Mouse (Mus musculus): ENCODE results near the gene Cldn5.

The Cldn5 gene

GRCm38 (mm10) chr16:18776556-18777100 lies at the start of gene Cldn5:
Gene Cldn5 (plus strand): TSS chr16:18776847.
- WGBS, result 32% methylated on average over 19 of the region's 19 CpGs

DNA sequence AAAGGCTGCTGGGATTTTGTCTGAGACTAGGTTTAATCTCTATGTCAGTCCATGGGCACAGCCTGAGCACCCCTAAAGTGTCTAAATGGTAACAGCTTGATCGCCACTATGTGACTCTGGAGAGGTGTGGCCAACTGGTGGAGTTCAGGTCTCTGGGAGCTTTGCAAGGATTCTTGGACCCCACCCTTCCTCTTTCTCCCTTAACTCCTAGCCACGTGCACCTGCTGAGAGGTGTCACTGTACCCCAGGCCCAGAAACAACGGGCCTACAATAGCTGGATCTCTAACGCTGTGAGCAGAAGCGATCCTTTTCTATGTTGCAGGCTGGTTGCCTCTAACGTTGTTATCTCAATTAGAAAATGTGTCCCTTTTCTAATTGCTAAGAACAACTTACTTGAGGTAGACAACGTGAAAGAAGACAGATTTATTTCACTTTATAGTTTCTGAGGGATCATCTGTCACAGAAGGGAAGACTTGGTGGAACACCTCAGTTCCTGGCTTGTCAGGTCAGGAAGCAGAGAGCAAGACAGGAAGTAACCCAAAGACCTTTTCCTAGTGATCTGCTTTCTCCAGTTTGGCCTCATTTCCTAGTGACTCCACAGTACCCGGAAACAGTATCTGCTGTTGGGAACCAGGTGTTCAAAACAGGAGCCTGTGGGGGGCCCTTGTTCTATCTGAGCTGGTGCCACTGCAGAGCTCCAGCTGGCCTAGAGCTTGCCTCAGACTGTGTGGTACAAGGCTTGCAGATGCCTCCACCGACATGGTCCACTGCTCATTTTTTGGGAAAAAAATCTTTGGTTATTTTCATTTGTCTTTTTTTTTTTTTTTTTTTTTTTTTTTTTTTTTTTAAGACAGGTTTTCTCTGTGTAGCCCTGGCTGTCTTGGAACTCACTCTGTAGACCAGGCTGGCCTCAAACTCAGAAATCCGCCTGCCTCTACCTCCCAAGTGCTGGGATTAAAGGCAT lies 48.8 kb upstream of the Cldn5 start:
- 77% methylated on average over 10 of the region's 10 CpGs for WGBS

DNA sequence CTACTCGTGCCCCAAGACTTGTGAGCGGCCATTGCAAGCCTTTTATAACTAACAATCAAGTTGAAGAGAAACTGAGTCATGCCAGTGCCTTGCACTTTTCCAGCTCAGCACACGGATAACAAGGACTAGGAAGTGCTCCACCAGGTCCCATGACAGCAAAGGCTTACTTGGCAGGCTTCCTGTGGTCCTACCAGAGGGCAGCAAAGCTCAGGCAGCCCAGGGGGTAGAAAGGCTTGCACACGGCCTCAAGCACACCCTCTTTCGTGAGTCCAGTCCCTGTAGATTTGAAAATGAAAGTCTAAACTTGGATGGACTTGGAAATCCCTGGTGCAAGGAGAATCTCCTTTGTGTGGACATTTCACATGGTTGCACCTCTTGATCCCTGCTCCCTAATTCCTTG lies 47.5 kb upstream of the Cldn5 start:
- WGBS, result 70% methylated on average over 5 of the region's 5 CpGs

DNA sequence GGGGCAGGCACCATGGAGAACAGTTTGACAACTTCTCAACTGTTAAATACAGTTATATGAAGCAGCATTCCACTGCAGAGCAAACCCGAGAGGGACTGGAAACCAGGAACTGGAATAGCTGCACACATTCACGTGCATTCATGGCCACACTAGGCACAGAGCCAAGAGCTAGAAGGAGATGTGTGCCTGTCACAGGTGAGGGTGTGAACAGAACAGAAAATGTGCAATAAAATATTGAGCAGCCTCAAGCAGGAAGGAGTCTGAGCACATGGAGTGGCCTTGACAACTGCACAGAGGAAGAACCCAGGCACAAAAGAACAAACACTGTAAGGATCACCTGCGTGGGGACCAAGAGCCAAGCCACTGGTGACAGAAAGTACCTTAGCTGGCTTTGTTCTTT lies 46.0 kb upstream of the Cldn5 start:
- 78% methylated on average over 3 of the region's 3 CpGs for WGBS

DNA sequence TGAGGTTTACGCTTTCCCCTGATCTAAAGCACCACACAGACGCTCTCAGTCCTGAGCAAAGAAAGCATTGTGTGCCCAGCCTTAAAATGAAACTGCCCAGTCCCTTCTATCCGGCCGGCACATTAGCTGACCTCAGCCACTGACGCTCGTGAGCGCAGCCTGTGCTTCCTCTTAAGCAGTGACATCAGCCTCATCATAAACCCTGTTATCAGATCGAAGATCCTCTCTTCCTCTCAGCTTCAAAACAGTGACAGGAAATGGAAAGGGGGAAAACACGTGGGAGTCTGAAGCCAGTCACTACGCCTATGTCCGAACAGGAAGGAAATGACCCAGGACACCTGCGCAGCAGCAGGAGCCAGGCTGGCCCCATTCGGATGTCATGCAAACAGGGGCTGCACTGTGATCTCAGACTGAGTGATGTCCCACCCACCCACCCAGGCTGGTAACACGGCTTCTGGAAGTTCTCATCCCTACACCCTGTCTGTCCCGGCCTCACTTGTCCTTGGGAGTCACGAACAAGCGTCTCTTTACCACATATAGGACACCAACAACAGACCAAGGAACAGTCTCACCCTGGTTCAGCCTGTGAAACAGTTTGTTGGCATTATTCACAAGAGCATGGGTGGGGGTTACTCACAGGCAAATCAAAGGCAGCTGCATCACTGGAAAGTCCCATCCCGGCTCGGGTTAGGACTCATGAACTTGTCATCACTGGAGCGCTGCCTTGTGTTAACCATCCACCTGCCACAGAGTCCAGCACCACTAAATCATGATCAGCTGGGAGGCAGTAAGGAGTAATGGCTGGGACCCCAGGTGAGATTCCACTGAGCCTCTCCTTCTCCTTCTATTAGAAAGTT lies 43.3 kb upstream of the Cldn5 start:
- WGBS, result 53% methylated on average over 20 of the region's 20 CpGs

DNA sequence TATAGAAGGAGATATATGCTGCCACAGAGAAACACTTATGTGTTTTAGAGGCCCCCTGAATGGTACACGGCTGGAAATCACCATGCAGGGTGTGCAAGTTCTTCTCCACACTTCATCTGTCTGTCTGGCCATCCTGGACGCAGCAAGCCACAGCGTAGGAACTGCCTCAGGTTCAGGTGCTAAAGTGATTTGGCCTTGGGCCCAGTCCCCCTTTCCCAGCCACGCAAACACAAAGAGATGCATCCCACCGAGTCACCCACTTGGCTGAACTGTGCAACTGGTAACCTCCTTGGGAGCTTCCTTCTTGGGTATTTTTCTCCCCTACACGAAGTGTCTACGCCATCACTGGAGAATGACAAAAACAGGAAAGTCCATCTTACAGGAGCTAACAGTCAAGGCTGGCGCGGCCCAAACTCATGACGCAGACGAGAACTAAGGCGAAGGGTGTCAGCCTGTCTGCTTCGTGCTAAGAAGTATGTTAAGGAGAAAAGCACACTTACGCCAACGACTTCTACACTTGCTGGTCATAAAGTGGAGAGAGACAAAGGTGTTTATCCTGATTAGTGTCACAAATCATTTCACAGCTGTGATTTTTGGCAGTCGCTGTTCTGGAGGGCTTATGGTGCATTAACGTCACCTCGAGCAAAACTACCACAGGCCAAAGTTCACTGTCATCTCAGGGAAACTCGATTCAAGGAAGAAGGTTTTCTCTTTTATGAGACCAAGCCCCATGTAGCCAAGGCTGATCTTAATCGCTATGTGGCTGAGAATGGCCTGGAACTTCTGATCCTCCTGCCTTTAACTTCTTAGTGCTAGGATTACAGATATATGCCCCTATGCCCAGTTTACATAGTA lies 30.2 kb upstream of the Cldn5 start:
- WGBS, result 91% methylated on average over 20 of the region's 20 CpGs

GRCm38 (mm10) chr16:18751101-18751500 lies 25.5 kb upstream of the Cldn5 start:
- 79% methylated on average over 11 of the region's 11 CpGs for WGBS

DNA sequence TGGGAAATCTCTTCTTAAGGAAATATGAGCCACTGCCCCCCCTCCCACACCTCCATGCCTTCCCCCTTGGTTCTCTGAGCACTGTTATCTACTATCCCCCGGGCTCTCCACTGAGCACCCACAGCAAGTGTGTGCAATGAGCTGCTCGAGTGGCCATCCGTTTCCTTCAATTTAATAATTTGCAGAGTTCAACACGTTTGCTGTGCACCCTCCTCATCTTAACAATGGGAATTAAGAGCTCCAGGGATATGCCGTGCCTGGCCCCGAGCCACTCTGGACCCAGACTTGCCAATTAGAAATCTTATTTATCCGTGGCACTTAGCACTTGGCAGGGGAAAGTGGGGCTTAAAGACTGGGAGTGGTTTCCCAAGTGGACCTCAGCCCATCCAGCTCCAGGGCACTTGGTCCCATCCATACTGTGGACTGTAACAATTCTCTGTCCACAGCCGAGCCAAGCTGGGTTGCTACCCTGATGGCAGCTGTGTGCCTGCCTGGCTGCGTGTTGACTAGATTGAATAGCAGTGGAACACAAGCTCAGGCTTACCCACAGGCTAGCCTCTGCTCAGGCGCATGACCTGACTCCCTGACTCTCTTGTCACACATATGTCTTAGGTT lies 24.7 kb upstream of the Cldn5 start:
- 62% methylated on average over 10 of the region's 10 CpGs for WGBS

GRCm38 (mm10) chr16:18761734-18762133 lies 14.9 kb upstream of the Cldn5 start:
- whole genome bisulfite sequencing, result 65% methylated on average over 4 of the region's 4 CpGs

- 78% methylated on average over 3 of the region's 3 CpGs for WGBS
These were observed 13.7 kb upstream of the Cldn5 start for GRCm38 (mm10) chr16:18762960-18763359.

DNA sequence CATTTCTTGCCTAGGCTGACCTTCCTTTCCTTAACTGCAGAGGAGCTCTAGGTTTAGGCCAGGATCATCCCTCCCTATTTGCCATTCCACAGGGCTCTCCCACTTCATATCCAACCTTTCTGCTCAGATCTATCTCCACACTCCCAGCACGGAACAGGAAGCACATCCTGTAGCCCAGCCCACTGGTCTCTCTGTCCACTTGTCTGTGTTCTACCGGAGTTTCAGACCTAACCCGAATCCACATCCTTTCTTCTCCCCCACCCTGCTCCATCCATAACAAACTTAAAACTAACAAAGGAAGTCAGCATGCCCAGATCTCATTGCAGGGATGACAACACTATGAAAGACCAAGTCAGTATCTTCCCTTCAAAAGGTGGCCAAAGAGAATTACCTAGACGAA lies 10.3 kb upstream of the Cldn5 start:
- 80% methylated on average over 4 of the region's 4 CpGs for WGBS

- 83% methylated on average over 1 of the region's 1 CpGs for WGBS
These were observed 7.1 kb upstream of the Cldn5 start for GRCm38 (mm10) chr16:18769501-18769900.

- 55% methylated on average over 2 of the region's 2 CpGs for WGBS
These were observed 2.7 kb upstream of the Cldn5 start for GRCm38 (mm10) chr16:18773936-18774335.

DNA sequence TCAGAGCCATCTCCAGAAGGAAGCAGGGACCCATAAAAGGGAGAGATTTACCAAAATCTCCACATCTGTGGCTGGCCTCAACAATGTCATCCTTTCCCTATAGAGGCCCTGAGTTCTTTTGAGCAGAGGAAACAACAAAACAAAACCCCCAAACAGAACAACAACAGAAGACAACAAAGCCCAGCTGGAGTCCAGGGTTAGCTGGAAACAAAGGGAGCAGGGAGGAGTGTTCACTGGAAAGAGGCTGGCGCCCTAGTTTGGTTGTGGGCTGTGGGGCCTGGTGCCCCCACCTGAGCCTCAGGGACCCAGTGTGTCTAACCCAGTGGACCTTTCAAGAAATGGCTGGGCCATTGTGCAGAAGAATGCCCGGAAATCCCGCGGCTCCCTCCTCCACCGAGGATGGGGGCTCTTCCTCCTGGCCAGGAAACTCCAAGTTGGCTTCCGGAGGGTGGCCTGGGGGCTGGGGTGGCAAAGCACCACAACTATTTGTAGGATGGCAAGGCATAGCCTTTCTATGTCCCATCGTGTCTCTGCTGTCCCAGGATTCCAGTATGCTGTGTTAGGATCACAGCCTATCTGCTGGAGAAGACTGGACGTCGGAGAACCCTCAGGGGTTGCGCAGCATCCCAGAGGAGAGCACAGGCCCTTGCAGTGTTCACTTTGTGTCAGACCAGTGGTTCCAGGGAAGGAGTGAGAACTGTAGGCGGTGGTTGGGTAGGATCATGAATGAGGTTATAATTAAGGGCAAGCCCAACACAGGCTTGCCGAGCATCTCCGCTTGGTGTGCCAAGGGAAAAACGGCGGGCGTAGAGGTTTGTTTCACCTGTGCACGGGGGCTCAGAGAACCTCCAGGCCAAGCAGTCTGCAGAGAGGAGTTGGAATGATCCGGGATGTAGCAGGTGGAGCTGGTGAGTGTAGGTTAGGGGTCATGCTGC lies 759 bp upstream of the Cldn5 start:
- WGBS, result 62% methylated on average over 18 of the region's 18 CpGs

DNA sequence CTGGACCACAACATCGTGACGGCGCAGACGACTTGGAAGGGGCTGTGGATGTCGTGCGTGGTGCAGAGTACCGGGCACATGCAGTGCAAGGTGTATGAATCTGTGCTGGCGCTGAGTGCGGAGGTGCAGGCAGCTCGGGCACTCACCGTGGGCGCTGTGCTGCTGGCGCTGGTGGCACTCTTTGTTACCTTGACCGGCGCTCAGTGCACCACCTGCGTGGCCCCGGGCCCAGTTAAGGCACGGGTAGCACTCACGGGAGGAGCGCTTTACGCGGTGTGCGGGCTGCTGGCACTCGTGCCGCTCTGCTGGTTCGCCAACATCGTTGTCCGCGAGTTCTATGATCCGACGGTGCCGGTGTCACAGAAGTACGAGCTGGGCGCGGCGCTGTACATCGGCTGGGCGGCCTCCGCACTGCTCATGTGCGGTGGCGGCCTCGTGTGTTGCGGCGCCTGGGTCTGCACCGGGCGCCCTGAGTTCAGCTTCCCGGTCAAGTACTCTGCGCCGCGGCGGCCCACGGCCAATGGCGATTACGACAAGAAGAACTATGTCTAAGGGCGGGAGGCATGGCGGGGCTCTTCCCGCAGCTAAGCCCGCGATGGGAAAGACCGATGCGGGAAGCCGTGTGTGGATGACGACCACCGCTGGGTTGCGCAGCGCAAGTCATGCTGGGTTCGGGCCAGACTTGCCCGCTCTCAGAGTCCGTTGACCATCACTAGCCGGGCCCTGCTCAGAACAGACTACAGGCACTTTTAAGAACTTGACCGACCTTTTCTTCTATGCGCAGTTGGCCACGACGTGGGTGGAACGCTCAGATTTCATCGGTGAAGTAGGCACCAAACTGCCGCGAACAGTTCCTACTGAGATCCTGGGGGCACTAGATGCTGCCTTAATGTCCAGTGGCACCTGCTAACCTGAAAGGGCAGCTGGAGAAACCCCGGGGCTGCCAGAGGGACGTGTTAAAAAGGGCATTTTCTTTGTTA lies 744 bp downstream of the Cldn5 start:
- WGBS, result 4% methylated on average over 80 of the region's 80 CpGs

DNA sequence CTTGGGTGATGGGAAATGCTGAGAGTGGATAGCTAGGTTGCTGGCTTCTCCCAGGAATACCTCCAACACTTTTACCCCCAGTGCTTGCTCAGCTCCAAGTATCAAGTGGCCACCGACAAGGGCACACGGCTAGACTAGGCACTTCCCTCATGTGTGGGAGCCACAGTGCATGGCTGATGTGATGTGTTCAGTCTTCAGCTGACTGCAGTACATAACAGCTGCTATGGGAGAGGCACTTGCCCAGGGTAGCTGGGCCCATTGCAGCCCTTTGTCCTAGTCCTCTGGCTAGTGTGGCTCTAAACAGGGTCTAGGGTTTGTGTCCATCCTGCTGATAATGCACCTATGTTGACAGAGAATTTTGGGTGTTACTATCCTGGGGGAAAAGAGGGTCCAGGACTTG lies 1.8 kb downstream of the Cldn5 start:
- 64% methylated on average over 2 of the region's 2 CpGs for WGBS

DNA sequence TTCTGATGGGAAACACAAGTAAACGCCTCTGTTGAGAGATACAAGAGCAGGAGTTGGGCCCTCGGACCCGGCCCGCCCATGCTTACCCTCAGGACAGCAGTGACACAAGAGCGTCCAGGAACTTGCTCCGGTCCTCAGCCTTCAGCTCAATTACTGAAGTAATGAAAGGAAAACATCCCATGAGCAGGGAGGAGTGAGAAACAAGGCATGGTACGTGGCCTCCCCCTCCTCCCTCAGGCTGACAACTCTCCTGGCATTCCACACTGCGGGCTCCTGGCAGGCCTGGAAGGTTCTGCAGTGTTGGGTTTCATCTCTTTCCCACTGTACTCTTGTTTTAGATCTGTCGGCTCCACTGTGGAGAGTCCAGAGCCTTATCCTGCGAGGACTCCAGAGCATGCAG lies 5.2 kb downstream of the Cldn5 start:
- WGBS, result 80% methylated on average over 10 of the region's 10 CpGs

- WGBS, result 98% methylated on average over 7 of the region's 7 CpGs
These were observed 8.4 kb downstream of the Cldn5 start for GRCm38 (mm10) chr16:18785025-18785424.

GRCm38 (mm10) chr16:18785485-18785884 lies 8.8 kb downstream of the Cldn5 start:
- 96% methylated on average over 1 of the region's 1 CpGs for WGBS
